Mouse (Mus musculus): Measurements from ENCODE around the gene Hivep3.

DNA sequence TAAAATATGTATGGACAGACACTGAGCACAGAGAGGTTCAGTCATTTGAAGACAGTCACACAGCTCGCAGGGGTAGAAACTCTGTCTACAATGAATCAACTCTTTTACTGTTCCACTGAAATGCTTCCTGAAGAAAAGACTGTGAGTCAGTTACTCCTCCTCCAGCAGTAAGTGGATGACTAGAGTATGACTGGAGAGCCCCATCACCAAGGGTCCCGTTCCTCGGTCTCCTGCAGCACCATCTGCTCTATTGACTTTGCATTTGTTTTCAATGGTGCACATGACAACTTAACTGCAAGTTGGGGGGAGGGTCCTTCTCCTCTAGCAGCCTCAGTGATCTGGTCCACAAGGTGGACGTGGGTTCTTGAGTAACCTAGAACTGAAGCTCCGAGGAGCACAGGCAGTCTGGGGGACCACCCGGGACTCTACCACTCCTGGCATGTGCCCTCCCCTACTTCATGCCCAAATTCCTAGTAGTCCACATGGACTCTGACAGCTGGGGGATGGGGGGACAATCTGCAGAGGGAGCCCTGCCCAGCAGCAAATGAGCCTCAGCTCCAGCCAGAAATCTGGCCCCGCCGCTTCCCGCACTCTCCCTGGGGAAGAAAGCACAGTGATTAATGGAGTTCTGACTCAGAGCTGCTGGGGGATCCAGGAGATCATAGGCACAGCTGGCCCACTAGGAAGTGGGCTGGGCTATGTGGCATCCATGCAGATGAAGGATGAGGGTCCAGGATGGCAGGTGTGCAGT lies 333.4 kb downstream of the Hivep3 start:
- TF ChIP-seq POLR2A (IDR thresholded peaks at IDR 0.05; ENCODE audit: control insufficient read depth in 1 of 2, insufficient read depth in 1 of 2, low read depth in 1 of 2, low read length in 2 of 2, poor library complexity in 1 of 2): no peak
- no peak for TF ChIP-seq MXI1 (IDR thresholded peaks at IDR 0.05; ENCODE audit: low read depth, low read length)
- TF ChIP-seq CTCF (IDR thresholded peaks at IDR 0.05 in 2 of 3, conservative IDR thresholded peaks at IDR 0.05 in 1 of 3; ENCODE audit: control insufficient read depth in 1 of 3, insufficient read depth in 1 of 3, low read depth in 2 of 3, low read length in 3 of 3, poor library complexity in 1 of 3, severe bottlenecking in 1 of 3): no peak
- TF ChIP-seq ZKSCAN1 (IDR thresholded peaks at IDR 0.05; ENCODE audit: low read depth, low read length): no peak

Data from MEL (cell line).